Mouse (Mus musculus): ENCODE results near the gene Vsig4. TPM values are rescaled to one million over a fixed set of nuclear protein-coding genes. Genes with fewer than 3 reads are reported as not detected.

Gene Vsig4
- 0.14 TPM in 1 of 2 replicates, not detected in the other for polyA plus RNA-seq (2014; fragmentation: Nextera tagmentation; extraction: Ambion mirVana)

DNA sequence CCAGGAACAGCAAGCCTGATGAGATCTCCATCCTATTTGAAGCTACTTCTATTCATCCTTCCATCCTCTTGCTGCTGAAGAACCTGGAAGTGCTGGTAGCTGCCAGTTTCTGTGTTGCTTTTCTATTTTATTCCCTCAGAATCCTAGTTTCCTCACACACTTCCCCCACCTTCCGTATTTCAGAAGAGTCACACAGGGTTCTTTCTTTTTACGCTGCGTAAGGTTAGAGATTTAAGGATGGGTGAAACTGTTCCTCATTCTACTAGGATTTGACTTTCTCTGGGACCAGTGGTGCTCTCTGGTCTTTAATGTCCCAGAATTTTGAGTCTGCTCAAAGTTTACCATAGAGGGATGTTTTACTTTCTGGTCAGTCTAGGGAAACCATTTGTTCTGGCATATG lies at the start of gene Vsig4:
Vsig4 (minus strand) TSS at position 101 of the 400 bp plus-strand sequence.
- H3K27me3 ChIP-seq (ENCODE audit: control insufficient read depth, insufficient read depth, low read length), result no peaks in the 10 kb centered on the region
- no peak within 1 kb of the TSS for H3K4me3 ChIP-seq (ENCODE audit: low read depth, low read length)
- no peaks in the 10 kb centered on the region for H3K9me3 ChIP-seq (ENCODE audit: control insufficient read depth, low read length)
- 96% methylated on average over 3 of the region's 3 CpGs for WGBS
- no peaks in the 10 kb centered on the region for H3K4me1 ChIP-seq (replicated peaks; ENCODE audit: control insufficient read depth, insufficient read depth, low read length)
- ATAC-seq (ENCODE audit: low FRiP score), result no peak
- no peak within 1 kb of the TSS for H3K4me2 ChIP-seq (replicated peaks; ENCODE audit: low read depth, low read length)
- no peak within 1 kb of the TSS for H3K27ac ChIP-seq (ENCODE audit: low read depth, low read length)
- no peak for DNase-seq (ENCODE audit: low spot score)
- no peak within 1 kb of the TSS for H3K9ac ChIP-seq (ENCODE audit: low read depth, low read length)
- H3K36me3 ChIP-seq (ENCODE audit: control insufficient read depth, insufficient read depth, low read length), result no peaks in the 10 kb centered on the region

- WGBS, result 80% methylated on average over 2 of the region's 2 CpGs
- H3K36me3 ChIP-seq (ENCODE audit: control insufficient read depth, insufficient read depth, low read length), result no peaks in the 10 kb centered on the region
Measured at GRCm38 (mm10) chrX:96339108-96339507, 45.9 kb upstream of the Vsig4 start.

DNA sequence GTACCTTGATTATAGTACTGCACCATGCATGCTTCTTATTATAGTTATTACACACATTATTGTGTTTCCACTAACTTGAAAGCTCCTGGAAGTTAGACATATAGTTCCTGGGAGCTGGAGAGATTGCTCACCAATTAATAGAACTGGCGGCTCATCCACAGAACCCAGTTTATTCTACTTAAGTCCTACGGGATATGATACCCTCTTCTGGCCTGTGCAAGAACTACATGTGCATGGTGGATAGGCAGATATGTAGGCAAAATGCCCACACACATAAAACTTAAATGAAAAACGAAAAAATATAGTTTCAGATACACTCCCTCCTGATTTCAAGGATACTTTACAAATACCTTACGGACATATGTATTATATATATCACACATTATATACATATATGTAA lies 36.5 kb upstream of the Vsig4 start:
- DNase-seq (ENCODE audit: low spot score), result peak; percentile 0
- Histone ChIP-seq H3K4me3 (ENCODE audit: low read depth, low read length) (no peak overlapping the region), H3K9me3 (ENCODE audit: control insufficient read depth, low read length) (no peaks in the 10 kb centered on the region), H3K9ac (ENCODE audit: low read depth, low read length) (no peak overlapping the region), H3K36me3 (ENCODE audit: control insufficient read depth, insufficient read depth, low read length) (no peaks in the 10 kb centered on the region), H3K4me2 (replicated peaks; ENCODE audit: low read depth, low read length) (no peak overlapping the region), H3K27ac (ENCODE audit: low read depth, low read length) (no peak overlapping the region), H3K27me3 (ENCODE audit: control insufficient read depth, insufficient read depth, low read length) (no peaks in the 10 kb centered on the region), H3K4me1 (replicated peaks; ENCODE audit: control insufficient read depth, insufficient read depth, low read length) (no peaks in the 10 kb centered on the region)
- 56% methylated on average over 4 of the region's 4 CpGs for WGBS
- no peak for ATAC-seq (ENCODE audit: low FRiP score)

More at GRCm38 (mm10) chrX:96339108-96339507, 45.9 kb upstream of the Vsig4 start:
- DNase-seq (ENCODE audit: low spot score), result no peak
- H3K9me3 ChIP-seq (ENCODE audit: control insufficient read depth, low read length), result no peaks in the 10 kb centered on the region
- no peaks in the 10 kb centered on the region for H3K27me3 ChIP-seq (ENCODE audit: control insufficient read depth, insufficient read depth, low read length)
- H3K9ac ChIP-seq (ENCODE audit: low read depth, low read length), result no peak overlapping the region
- no peak overlapping the region for H3K4me2 ChIP-seq (replicated peaks; ENCODE audit: low read depth, low read length)
- no peaks in the 10 kb centered on the region for H3K4me1 ChIP-seq (replicated peaks; ENCODE audit: control insufficient read depth, insufficient read depth, low read length)
- no peak for ATAC-seq (ENCODE audit: low FRiP score)
- no peak overlapping the region for H3K4me3 ChIP-seq (ENCODE audit: low read depth, low read length)
- H3K27ac ChIP-seq (ENCODE audit: low read depth, low read length), result no peak overlapping the region

DNA sequence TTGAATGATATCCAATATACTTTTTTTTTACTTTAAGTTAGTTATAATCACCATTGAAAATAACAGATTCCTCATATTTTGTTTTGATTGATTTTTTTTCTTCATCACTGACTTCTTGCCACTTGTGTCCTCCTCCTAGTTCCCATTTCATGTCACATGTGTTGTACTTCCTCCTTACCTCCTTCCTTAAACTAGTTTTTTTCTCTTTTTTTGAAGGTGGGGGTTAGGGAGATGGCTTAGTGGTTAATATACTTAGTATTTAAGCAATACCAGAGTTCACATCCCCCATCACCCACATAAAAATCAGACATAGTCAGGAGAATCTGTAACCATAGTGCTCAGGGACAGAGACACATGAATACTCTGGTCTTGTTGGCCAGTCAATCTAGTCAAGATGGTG lies 36.7 kb downstream of the Vsig4 start:
- no peaks in the 10 kb centered on the region for H3K27me3 ChIP-seq (ENCODE audit: control insufficient read depth, insufficient read depth, low read length)
- H3K36me3 ChIP-seq (ENCODE audit: control insufficient read depth, insufficient read depth, low read length), result no peaks in the 10 kb centered on the region
- no peak for DNase-seq (ENCODE audit: low spot score)
- no peaks in the 10 kb centered on the region for H3K9me3 ChIP-seq (ENCODE audit: control insufficient read depth, low read length)
- no peak overlapping the region for H3K4me2 ChIP-seq (replicated peaks; ENCODE audit: low read depth, low read length)
- no peak overlapping the region for H3K27ac ChIP-seq (ENCODE audit: low read depth, low read length)
- no peak overlapping the region for H3K9ac ChIP-seq (ENCODE audit: low read depth, low read length)
- ATAC-seq (ENCODE audit: low FRiP score), result no peak
- no peaks in the 10 kb centered on the region for H3K4me1 ChIP-seq (replicated peaks; ENCODE audit: control insufficient read depth, insufficient read depth, low read length)
- H3K4me3 ChIP-seq (ENCODE audit: low read depth, low read length), result no peak overlapping the region

- ATAC-seq (ENCODE audit: low FRiP score), result no peak
Measured at GRCm38 (mm10) chrX:96239644-96240043, 53.6 kb downstream of the Vsig4 start.

DNA sequence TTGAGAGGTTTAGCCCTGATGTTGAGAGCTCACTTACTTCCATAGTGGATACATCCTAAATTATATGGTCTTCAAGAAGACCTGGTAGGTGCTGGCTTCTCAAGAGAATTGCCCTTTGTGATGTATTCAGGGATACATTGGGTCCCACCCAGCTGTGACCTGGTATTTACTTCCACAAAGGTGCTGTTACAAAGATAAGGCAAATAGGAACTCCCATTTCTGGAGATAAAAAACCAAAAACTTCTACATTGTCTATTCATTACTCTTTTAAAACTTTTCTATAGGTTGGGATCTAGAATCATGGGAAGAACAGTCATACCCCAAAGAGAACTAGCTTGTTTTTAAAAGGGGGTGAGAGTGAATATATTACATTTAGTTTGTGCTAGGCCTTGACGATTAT lies 54.2 kb downstream of the Vsig4 start:
- no peaks in the 10 kb centered on the region for H3K9me3 ChIP-seq (ENCODE audit: control insufficient read depth, low read length)
- H3K27ac ChIP-seq (ENCODE audit: low read depth, low read length), result no peak overlapping the region
- no peak overlapping the region for H3K9ac ChIP-seq (ENCODE audit: low read depth, low read length)
- H3K4me3 ChIP-seq (ENCODE audit: low read depth, low read length), result no peak overlapping the region
- DNase-seq (ENCODE audit: low spot score) (no peak), ATAC-seq (ENCODE audit: low FRiP score) (no peak)
- H3K4me2 ChIP-seq (replicated peaks; ENCODE audit: low read depth, low read length), result no peak overlapping the region
- H3K4me1 ChIP-seq (replicated peaks; ENCODE audit: control insufficient read depth, insufficient read depth, low read length), result no peaks in the 10 kb centered on the region
- 91% methylated on average over 1 of the region's 1 CpGs for WGBS
- no peaks in the 10 kb centered on the region for H3K36me3 ChIP-seq (ENCODE audit: control insufficient read depth, insufficient read depth, low read length)
- H3K27me3 ChIP-seq (ENCODE audit: control insufficient read depth, insufficient read depth, low read length), result no peaks in the 10 kb centered on the region

More at GRCm38 (mm10) chrX:96239644-96240043, 53.6 kb downstream of the Vsig4 start:
- Histone ChIP-seq H3K9me3 (ENCODE audit: control insufficient read depth, low read length) (no peaks in the 10 kb centered on the region), H3K4me1 (replicated peaks; ENCODE audit: control insufficient read depth, insufficient read depth, low read length) (no peaks in the 10 kb centered on the region), H3K9ac (ENCODE audit: low read depth, low read length) (no peak overlapping the region), H3K36me3 (ENCODE audit: control insufficient read depth, insufficient read depth, low read length) (no peaks in the 10 kb centered on the region), H3K4me3 (ENCODE audit: low read depth, low read length) (no peak overlapping the region), H3K27ac (ENCODE audit: low read depth, low read length) (no peak overlapping the region), H3K27me3 (ENCODE audit: control insufficient read depth, insufficient read depth, low read length) (no peaks in the 10 kb centered on the region), H3K4me2 (replicated peaks; ENCODE audit: low read depth, low read length) (no peak overlapping the region)
- DNase-seq (ENCODE audit: low spot score), result no peak
- 63% methylated on average over 2 of the region's 2 CpGs for WGBS

DNA sequence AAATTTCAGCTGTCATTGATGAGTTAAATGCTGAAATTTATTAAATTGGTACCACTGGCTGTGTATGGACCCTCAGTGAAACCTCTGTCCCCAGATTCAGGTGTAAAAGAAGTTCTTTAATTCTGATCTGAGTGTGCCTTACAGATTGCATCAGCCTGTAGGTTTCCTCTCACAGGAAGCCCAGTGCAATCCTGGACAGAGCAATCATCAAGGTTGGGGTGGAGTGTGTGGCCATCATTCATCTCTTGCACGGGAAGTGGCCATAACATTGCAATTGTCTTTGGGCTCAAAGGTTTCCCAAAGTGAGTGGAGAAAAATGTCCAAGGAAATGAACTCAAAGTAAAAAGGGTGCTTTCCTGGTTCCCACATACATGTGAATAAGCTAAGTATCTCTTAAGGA lies 57.5 kb downstream of the Vsig4 start:
- WGBS, result 80% methylated on average over 1 of the region's 1 CpGs
- DNase-seq (ENCODE audit: low spot score) (no peak), ATAC-seq (ENCODE audit: low FRiP score) (no peak)
- Histone ChIP-seq H3K27ac (ENCODE audit: low read depth, low read length) (no peak overlapping the region), H3K27me3 (ENCODE audit: control insufficient read depth, insufficient read depth, low read length) (no peaks in the 10 kb centered on the region), H3K9me3 (ENCODE audit: control insufficient read depth, low read length) (no peaks in the 10 kb centered on the region), H3K9ac (ENCODE audit: low read depth, low read length) (no peak overlapping the region), H3K4me2 (replicated peaks; ENCODE audit: low read depth, low read length) (no peak overlapping the region), H3K4me1 (replicated peaks; ENCODE audit: control insufficient read depth, insufficient read depth, low read length) (no peaks in the 10 kb centered on the region), H3K36me3 (ENCODE audit: control insufficient read depth, insufficient read depth, low read length) (no peaks in the 10 kb centered on the region), H3K4me3 (ENCODE audit: low read depth, low read length) (no peak overlapping the region)

DNA sequence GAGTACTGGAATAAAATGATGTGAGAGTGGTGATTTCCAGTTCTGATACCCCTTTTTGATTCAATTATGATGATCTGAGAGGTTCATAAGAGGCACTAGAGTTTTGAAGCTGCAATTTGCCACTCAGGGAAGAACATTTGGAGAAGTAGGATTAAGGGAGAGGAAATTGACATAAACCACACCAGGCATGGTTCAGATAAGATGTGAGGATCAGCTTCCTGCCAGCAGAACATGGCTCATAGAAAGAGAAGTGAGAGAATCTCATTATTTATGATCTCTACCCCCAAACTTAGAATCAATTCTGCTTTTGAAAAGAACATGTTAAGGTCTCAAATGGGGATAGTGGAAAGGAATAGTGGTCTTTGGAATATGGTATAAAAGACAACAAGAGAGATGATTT lies 66.2 kb downstream of the Vsig4 start:
- no peaks in the 10 kb centered on the region for H3K9me3 ChIP-seq (ENCODE audit: control insufficient read depth, low read length)
- DNase-seq (ENCODE audit: low spot score), result no peak
- no peak for ATAC-seq (ENCODE audit: low FRiP score)
- H3K36me3 ChIP-seq (ENCODE audit: control insufficient read depth, insufficient read depth, low read length), result no peaks in the 10 kb centered on the region
- no peak overlapping the region for H3K9ac ChIP-seq (ENCODE audit: low read depth, low read length)
- no peaks in the 10 kb centered on the region for H3K27me3 ChIP-seq (ENCODE audit: control insufficient read depth, insufficient read depth, low read length)
- no peak overlapping the region for H3K4me2 ChIP-seq (replicated peaks; ENCODE audit: low read depth, low read length)
- H3K27ac ChIP-seq (ENCODE audit: low read depth, low read length), result no peak overlapping the region
- H3K4me3 ChIP-seq (ENCODE audit: low read depth, low read length), result no peak overlapping the region
- no peaks in the 10 kb centered on the region for H3K4me1 ChIP-seq (replicated peaks; ENCODE audit: control insufficient read depth, insufficient read depth, low read length)

GRCm38 (mm10) chrX:96225474-96225873 lies 67.8 kb downstream of the Vsig4 start:
- Histone ChIP-seq H3K27ac (ENCODE audit: low read depth, low read length) (no peak overlapping the region), H3K4me2 (replicated peaks; ENCODE audit: low read depth, low read length) (no peak overlapping the region), H3K27me3 (ENCODE audit: control insufficient read depth, insufficient read depth, low read length) (no peaks in the 10 kb centered on the region), H3K4me3 (ENCODE audit: low read depth, low read length) (no peak overlapping the region), H3K36me3 (ENCODE audit: control insufficient read depth, insufficient read depth, low read length) (no peaks in the 10 kb centered on the region), H3K9me3 (ENCODE audit: control insufficient read depth, low read length) (no peaks in the 10 kb centered on the region), H3K4me1 (replicated peaks; ENCODE audit: control insufficient read depth, insufficient read depth, low read length) (no peaks in the 10 kb centered on the region), H3K9ac (ENCODE audit: low read depth, low read length) (no peak overlapping the region)
- ATAC-seq (ENCODE audit: low FRiP score) (no peak), DNase-seq (ENCODE audit: low spot score) (no peak)
